Mouse (Mus musculus): ENCODE measurements at regions not wholly inside any gene's neighbourhood (a gene's known extent, or its start where the extent isn't known, plus 50 kb on each side); places are given as distances from the start of the nearest gene placed in this dataset.

GRCm38 (mm10) chr4:119044836-119045235, 63.7 kb upstream of the Slc2a1 start:
- TF ChIP-seq MAX (IDR thresholded peaks at IDR 0.05) (no peak), CTCF (IDR thresholded peaks at IDR 0.05; ENCODE audit: control insufficient read depth, insufficient read depth, insufficient read length) (no peak)

Measured in C2C12 (cell line).